Mouse (Mus musculus): ENCODE measurements around the gene Otulin. TPM values are rescaled to one million over a fixed set of nuclear protein-coding genes. Genes with fewer than 3 reads are reported as not detected.

The Otulin gene
- polyA plus RNA-seq, 1 experiment from 2014 or later = 45.9 TPM

DNA sequence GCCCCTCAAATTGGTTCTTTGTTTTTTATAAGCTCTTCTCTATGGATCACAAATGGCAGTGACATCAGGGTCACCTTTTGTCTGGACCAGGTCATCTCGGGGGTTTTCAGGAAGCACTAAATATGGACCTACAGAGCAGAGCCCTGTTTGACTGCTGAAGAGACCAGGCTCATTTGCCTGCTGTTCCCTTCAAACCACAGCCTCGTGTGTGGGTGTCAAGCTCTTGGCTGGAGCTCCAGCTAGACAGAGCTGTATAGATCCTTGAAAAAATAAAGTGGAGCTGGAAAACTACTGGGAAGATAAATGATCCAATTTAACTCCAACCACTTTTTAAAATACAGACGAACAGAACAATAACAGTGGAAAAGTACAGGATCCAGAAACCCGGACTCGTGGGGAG is 93.7 kb downstream of the Otulin start:
- Histone ChIP-seq H3K27me3 (replicated peaks; ENCODE audit: control insufficient read depth, insufficient read depth, low read length) (no peaks in the 10 kb centered on the region), H3K27ac (ENCODE audit: low read depth, low read length) (no peak overlapping the region), H3K9ac (ENCODE audit: low read depth, low read length) (no peak overlapping the region), H3K4me3 (ENCODE audit: low read depth, low read length) (no peak overlapping the region), H3K9me3 (ENCODE audit: control insufficient read depth, low read length) (no peaks in the 10 kb centered on the region), H3K4me2 (no peak overlapping the region), H3K4me1 (replicated peaks; ENCODE audit: control insufficient read depth, insufficient read depth, low read length) (no peaks in the 10 kb centered on the region; the same call in 1 of the 2 replicates), H3K36me3 (ENCODE audit: control insufficient read depth, insufficient read depth, low read length) (no peaks in the 10 kb centered on the region)
- DNase-seq (ENCODE audit: low spot score) (no peak), ATAC-seq (replicated peaks; ENCODE audit: low FRiP score) (no peak)
- WGBS = 53% methylated on average over 5 of the region's 5 CpGs

DNA sequence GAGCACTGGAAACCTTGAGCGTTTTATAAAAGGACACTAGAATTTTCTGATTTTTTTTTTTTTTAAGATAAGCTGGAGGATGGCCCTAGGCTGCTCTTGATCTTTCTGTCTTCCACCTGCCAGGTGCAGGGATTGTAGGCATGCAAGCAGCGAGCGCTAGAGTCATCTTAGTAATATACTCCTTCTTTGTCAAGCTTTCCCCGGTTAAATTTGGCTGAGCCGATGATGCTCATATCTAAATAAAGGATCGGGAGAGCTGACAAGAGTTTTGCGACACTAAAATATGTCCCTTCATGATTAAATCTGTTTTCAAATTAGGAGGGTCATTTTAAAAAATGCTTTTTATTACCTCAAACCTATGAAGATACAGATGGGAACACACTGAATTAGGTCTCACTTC is 94.3 kb downstream of the Otulin start:
- DNase-seq (ENCODE audit: low spot score) = no peak
- H3K9me3 ChIP-seq (ENCODE audit: control insufficient read depth, low read length) = no peaks in the 10 kb centered on the region
- H3K4me2 ChIP-seq = no peak overlapping the region
- no peak for ATAC-seq (replicated peaks; ENCODE audit: low FRiP score)
- no peaks in the 10 kb centered on the region for H3K36me3 ChIP-seq (ENCODE audit: control insufficient read depth, insufficient read depth, low read length)
- no peak overlapping the region for H3K27ac ChIP-seq (ENCODE audit: low read depth, low read length)
- no peak overlapping the region for H3K9ac ChIP-seq (ENCODE audit: low read depth, low read length)
- 90% methylated on average over 7 of the region's 7 CpGs for WGBS
- no peak overlapping the region for H3K4me3 ChIP-seq (ENCODE audit: low read depth, low read length)
- H3K4me1 ChIP-seq (replicated peaks; ENCODE audit: control insufficient read depth, insufficient read depth, low read length) = no peaks in the 10 kb centered on the region; the same call in 1 of the 2 replicates
- no peaks in the 10 kb centered on the region for H3K27me3 ChIP-seq (replicated peaks; ENCODE audit: control insufficient read depth, insufficient read depth, low read length)

DNA sequence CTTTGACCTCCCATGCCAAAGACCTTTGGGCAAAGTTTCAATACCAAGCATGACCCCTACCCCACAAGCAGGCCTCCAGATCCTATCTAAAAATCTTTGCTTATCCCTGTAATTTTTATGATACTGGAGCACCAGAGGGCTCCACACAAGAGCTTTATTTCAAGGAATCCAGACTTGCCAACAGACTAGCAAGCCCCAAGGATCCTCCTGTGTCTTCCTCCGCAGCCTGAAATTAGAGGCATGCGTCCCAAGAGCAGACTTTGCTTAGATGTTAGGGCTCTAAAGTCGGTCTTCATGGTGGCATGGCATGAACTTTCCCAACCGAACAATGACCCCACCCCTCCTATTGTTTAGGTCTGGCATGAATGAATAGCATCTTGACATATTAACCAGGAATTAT is 94.8 kb downstream of the Otulin start:
- no peak overlapping the region for H3K4me2 ChIP-seq
- no peaks in the 10 kb centered on the region for H3K9me3 ChIP-seq (ENCODE audit: control insufficient read depth, low read length)
- H3K4me3 ChIP-seq (ENCODE audit: low read depth, low read length) = no peak overlapping the region
- no peak for DNase-seq (ENCODE audit: low spot score)
- H3K36me3 ChIP-seq (ENCODE audit: control insufficient read depth, insufficient read depth, low read length) = no peaks in the 10 kb centered on the region
- H3K27me3 ChIP-seq (replicated peaks; ENCODE audit: control insufficient read depth, insufficient read depth, low read length) = no peaks in the 10 kb centered on the region
- ATAC-seq (replicated peaks; ENCODE audit: low FRiP score) = no peak
- no peak overlapping the region for H3K9ac ChIP-seq (ENCODE audit: low read depth, low read length)
- WGBS = 92% methylated on average over 4 of the region's 4 CpGs
- H3K4me1 ChIP-seq (replicated peaks; ENCODE audit: control insufficient read depth, insufficient read depth, low read length) = no peaks in the 10 kb centered on the region; the same call in 1 of the 2 replicates
- H3K27ac ChIP-seq (ENCODE audit: low read depth, low read length) = no peak overlapping the region

DNA sequence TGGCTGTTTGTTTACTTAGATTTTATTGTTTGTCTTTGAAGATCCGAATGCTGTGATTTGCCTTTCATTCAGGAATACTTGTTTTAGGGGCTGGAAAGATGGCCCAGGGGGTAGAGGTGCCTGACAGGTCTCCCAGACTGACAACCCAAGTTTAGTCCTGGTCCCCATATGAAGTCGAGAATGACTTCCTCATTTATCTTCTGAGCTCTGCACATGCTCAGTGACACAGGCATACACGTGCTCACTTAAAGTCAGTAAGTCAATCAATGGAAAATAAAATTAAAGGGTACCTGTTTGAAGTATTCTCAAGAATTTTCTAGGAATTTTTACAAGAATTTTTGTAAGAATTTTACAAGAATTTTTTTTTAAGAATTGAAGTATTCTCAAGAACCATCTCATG is 97.5 kb downstream of the Otulin start:
- Histone ChIP-seq H3K36me3 (ENCODE audit: control insufficient read depth, insufficient read depth, low read length) (no peaks in the 10 kb centered on the region), H3K4me2 (no peak overlapping the region), H3K4me3 (ENCODE audit: low read depth, low read length) (no peak overlapping the region), H3K9me3 (ENCODE audit: control insufficient read depth, low read length) (no peaks in the 10 kb centered on the region), H3K4me1 (replicated peaks; ENCODE audit: control insufficient read depth, insufficient read depth, low read length) (no peaks in the 10 kb centered on the region; the same call in 1 of the 2 replicates), H3K27ac (ENCODE audit: low read depth, low read length) (no peak overlapping the region), H3K27me3 (replicated peaks; ENCODE audit: control insufficient read depth, insufficient read depth, low read length) (no peaks in the 10 kb centered on the region), H3K9ac (ENCODE audit: low read depth, low read length) (no peak overlapping the region)
- no peak for DNase-seq (ENCODE audit: low spot score)
- ATAC-seq (replicated peaks; ENCODE audit: low FRiP score) = no peak
- WGBS = 50% methylated on average over 3 of the region's 3 CpGs

DNA sequence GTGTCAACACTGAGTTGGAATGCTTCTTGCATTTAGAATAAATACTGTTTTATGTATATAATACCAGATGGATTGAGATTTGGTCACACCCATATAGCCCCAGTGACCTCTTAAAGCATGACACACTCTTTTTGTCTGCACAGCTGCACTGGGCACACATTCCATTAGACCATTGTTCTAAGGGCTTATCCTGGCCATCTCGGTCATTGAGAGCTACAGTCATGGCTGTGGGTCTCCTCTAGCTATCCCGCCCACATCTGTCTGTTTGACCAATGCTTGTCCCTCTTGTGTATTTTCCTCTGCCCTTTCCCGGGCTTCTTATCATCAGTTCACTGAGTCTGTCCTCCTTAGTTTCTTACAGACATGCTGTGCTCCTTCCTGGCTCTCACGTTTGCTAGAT is 100.5 kb downstream of the Otulin start:
- Histone ChIP-seq H3K4me1 (replicated peaks; ENCODE audit: control insufficient read depth, insufficient read depth, low read length) (no peaks in the 10 kb centered on the region), H3K9ac (ENCODE audit: low read depth, low read length) (no peak overlapping the region), H3K4me2 (no peak overlapping the region), H3K4me3 (ENCODE audit: low read depth, low read length) (no peak overlapping the region), H3K9me3 (ENCODE audit: control insufficient read depth, low read length) (no peaks in the 10 kb centered on the region), H3K27ac (ENCODE audit: low read depth, low read length) (no peak overlapping the region), H3K27me3 (replicated peaks; ENCODE audit: control insufficient read depth, insufficient read depth, low read length) (no peaks in the 10 kb centered on the region), H3K36me3 (ENCODE audit: control insufficient read depth, insufficient read depth, low read length) (no peaks in the 10 kb centered on the region)
- WGBS = 49% methylated on average over 4 of the region's 4 CpGs
- no peak for DNase-seq (ENCODE audit: low spot score)
- ATAC-seq (replicated peaks; ENCODE audit: low FRiP score) = no peak

DNA sequence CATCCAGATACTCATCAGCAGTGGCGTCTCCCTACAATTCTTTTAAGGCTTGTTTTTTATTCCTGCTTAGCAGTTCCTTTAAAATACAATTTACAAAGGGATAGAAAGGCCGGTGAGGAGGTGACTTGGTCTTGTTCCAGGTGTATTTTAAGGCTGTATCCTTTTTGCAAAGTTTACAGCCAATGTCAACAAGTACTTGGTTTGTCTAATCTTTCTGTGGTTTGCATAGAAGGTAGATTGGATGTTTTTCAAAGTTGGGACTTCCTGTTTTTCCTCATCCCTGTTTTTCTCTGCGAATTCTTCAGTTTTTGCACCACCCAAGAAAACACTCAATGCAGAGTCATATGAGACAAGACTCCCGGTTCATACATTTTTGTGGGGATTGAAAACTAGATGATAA is 101.6 kb downstream of the Otulin start:
- no peaks in the 10 kb centered on the region for H3K27me3 ChIP-seq (replicated peaks; ENCODE audit: control insufficient read depth, insufficient read depth, low read length)
- no peak overlapping the region for H3K9ac ChIP-seq (ENCODE audit: low read depth, low read length)
- no peak overlapping the region for H3K27ac ChIP-seq (ENCODE audit: low read depth, low read length)
- WGBS = 74% methylated on average over 4 of the region's 4 CpGs
- ATAC-seq (replicated peaks; ENCODE audit: low FRiP score) (no peak), DNase-seq (ENCODE audit: low spot score) (no peak)
- H3K4me2 ChIP-seq = no peak overlapping the region
- no peaks in the 10 kb centered on the region for H3K36me3 ChIP-seq (ENCODE audit: control insufficient read depth, insufficient read depth, low read length)
- H3K4me1 ChIP-seq (replicated peaks; ENCODE audit: control insufficient read depth, insufficient read depth, low read length) = no peaks in the 10 kb centered on the region
- H3K9me3 ChIP-seq (ENCODE audit: control insufficient read depth, low read length) = no peaks in the 10 kb centered on the region
- no peak overlapping the region for H3K4me3 ChIP-seq (ENCODE audit: low read depth, low read length)

DNA sequence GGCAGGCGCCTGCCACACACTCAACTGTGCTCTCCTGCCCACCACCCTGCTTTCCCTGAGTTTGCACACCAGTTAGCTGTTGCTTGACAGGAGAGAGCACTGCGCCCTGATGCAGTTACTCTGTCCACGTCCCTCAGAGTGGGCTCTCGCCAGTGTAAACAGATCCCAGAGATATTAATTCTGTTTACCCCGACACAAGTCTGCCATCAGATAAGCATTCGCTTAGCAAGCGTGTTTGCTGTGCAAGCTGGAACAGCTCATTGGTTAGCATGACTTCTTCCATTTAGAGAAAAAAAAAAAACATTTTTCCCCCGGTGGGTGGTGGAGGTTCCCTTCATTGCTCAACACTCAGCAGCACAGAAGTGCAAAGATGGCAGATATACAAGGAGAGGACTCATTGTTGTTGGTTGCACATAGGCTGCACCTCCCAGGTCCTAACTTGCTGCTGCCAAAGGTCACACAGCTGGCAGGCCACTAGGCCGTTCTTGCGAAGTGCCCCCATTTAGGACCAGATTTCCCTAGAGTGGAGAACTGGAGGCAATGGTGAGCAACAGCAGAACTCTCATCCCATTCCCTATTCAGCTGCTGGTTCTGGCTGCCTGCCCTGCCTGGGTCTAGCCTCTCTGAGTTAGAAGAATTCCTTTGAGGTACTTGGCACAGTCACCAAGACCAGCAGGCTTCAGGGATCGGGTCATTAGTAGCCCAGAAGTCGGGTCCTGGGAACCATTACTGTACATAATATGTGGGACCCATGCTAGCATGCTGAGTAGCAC is 105.1 kb downstream of the Otulin start:
- DNase-seq (ENCODE audit: low spot score) (no peak), ATAC-seq (replicated peaks; ENCODE audit: low FRiP score) (no peak)
- no peak overlapping the region for H3K9ac ChIP-seq (ENCODE audit: low read depth, low read length)
- H3K27me3 ChIP-seq (replicated peaks; ENCODE audit: control insufficient read depth, insufficient read depth, low read length) = no peaks in the 10 kb centered on the region
- H3K27ac ChIP-seq (ENCODE audit: low read depth, low read length) = no peak overlapping the region
- no peaks in the 10 kb centered on the region for H3K9me3 ChIP-seq (ENCODE audit: control insufficient read depth, low read length)
- no peaks in the 10 kb centered on the region for H3K36me3 ChIP-seq (ENCODE audit: control insufficient read depth, insufficient read depth, low read length)
- H3K4me1 ChIP-seq (replicated peaks; ENCODE audit: control insufficient read depth, insufficient read depth, low read length) = 0 out of 2 replicates have a peak, but pooled peaks cover 4% of the 10 kb centered on the region
- H3K4me3 ChIP-seq (ENCODE audit: low read depth, low read length) = no peak overlapping the region
- 67% methylated on average over 12 of the region's 12 CpGs for WGBS
- no peak overlapping the region for H3K4me2 ChIP-seq

DNA sequence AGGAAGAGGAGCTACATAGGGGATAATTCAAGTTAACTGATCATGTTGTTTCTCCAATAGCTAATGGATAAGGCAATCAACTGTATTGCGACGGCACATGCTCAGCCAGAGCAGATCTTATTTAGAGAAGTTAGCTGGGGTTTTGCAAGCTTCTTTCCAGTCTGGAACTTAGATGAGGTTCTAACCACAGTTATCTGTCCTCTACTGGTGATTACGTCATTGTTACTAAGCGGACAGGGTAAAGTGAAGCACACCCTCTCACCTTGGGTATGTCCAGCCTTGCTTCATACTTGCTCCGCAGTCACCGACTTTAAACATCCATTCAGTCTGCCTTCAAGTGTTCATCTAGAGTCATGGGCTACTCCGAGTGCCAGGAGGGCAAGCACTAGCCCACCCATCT is 110.6 kb downstream of the Otulin start:
- H3K9ac ChIP-seq (ENCODE audit: low read depth, low read length) = no peak overlapping the region
- no peak for ATAC-seq (replicated peaks; ENCODE audit: low FRiP score)
- WGBS = 78% methylated on average over 7 of the region's 7 CpGs
- H3K36me3 ChIP-seq (ENCODE audit: control insufficient read depth, insufficient read depth, low read length) = no peaks in the 10 kb centered on the region
- H3K4me1 ChIP-seq (replicated peaks; ENCODE audit: control insufficient read depth, insufficient read depth, low read length) = 0 out of 2 replicates have a peak, but pooled peaks cover 4% of the 10 kb centered on the region
- H3K4me2 ChIP-seq = no peak overlapping the region
- H3K9me3 ChIP-seq (ENCODE audit: control insufficient read depth, low read length) = no peaks in the 10 kb centered on the region
- no peak overlapping the region for H3K27ac ChIP-seq (ENCODE audit: low read depth, low read length)
- DNase-seq (ENCODE audit: low spot score) = no peak
- H3K27me3 ChIP-seq (replicated peaks; ENCODE audit: control insufficient read depth, insufficient read depth, low read length) = no peaks in the 10 kb centered on the region
- H3K4me3 ChIP-seq (ENCODE audit: low read depth, low read length) = no peak overlapping the region

DNA sequence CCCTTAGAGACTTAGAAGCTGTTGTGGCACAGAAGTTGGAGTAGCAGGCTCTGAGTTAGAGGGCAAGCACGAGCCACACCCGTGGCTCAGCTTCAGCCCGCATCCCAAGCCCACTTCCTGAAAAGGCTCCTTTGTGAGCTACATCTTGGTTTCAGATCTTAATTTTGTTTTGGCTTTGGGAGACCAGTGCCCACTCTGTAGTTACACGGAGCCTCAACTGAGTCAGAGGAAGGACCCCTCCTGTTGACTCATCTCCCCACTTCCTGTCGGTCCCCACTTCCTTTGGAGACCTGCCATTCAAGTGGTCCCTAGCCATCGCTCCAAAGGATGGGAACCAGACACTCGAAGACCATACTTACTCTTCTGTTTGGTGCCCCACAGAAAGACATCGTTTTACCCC is 112.5 kb downstream of the Otulin start:
- no peak for ATAC-seq (replicated peaks; ENCODE audit: low FRiP score)
- no peak overlapping the region for H3K4me2 ChIP-seq

More for the DNA sequence above, 112.5 kb downstream of the Otulin start:
- no peaks in the 10 kb centered on the region for H3K9me3 ChIP-seq (ENCODE audit: control insufficient read depth, low read length)
- WGBS = 51% methylated on average over 8 of the region's 8 CpGs
- H3K27ac ChIP-seq (ENCODE audit: low read depth, low read length) = no peak overlapping the region
- no peak overlapping the region for H3K4me3 ChIP-seq (ENCODE audit: low read depth, low read length)
- H3K9ac ChIP-seq (ENCODE audit: low read depth, low read length) = no peak overlapping the region
- no peak for DNase-seq (ENCODE audit: low spot score)
- H3K36me3 ChIP-seq (ENCODE audit: control insufficient read depth, insufficient read depth, low read length) = no peaks in the 10 kb centered on the region
- H3K4me1 ChIP-seq (replicated peaks; ENCODE audit: control insufficient read depth, insufficient read depth, low read length) = 0 out of 2 replicates have a peak, but pooled peaks cover 4% of the 10 kb centered on the region
- H3K27me3 ChIP-seq (replicated peaks; ENCODE audit: control insufficient read depth, insufficient read depth, low read length) = no peaks in the 10 kb centered on the region
